Mouse (Mus musculus) cerebellum, postnatal 10 days (tissue): ENCODE measurements around the gene Gstt2.

ENCODE experiments used
- DNase-seq, 2 experiments: peaks; one replicate each; pipeline ENCODE4 v3.0.0; 2021; ENCODE audit warnings: mixed read lengths in 2 of 2

Gstt2 gene

GRCm38 (mm10) chr10:75837248-75837759, at the start of gene Gstt2:
Gstt2 (minus strand) TSS chr10:75837424.
- peak; percentile 95 to 97 for DNase-seq

- DNase-seq, result no peak
Measured at GRCm38 (mm10) chr10:75884742-75885141, 47.5 kb upstream of the Gstt2 start.

- DNase-seq, result peak; percentile 87
Measured at GRCm38 (mm10) chr10:75883232-75883552, 46.0 kb upstream of the Gstt2 start.

GRCm38 (mm10) chr10:75882433-75883231, 45.4 kb upstream of the Gstt2 start:
- no peak for DNase-seq

- DNase-seq, result no peak
Measured at GRCm38 (mm10) chr10:75881578-75882432, 44.6 kb upstream of the Gstt2 start.

- no peak for DNase-seq
Measured at GRCm38 (mm10) chr10:75880771-75881577, 43.8 kb upstream of the Gstt2 start.

DNA sequence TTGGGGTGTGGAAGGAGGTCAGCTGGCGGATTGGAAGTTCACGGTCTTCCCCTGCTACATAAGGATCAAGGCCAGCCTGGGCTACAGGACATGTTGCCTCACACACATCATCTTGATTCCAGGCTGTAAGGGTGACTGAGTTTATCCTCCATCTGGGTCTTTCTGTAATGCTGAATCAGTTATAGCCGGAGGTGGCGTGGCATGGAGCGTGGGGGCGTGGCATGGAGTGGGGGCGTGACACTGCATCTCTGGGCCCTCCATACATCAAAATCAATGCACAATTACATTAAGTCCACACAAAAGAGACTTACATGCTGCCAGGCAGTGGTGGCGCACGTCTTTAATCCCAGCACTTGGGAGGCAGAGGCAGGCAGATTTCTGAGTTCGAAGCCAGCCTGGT, 43.1 kb upstream of the Gstt2 start:
- no peak for DNase-seq

- no peak for DNase-seq
Measured at GRCm38 (mm10) chr10:75878836-75879235, 41.6 kb upstream of the Gstt2 start.

- DNase-seq, result peak; percentile 56 to 70
Measured at GRCm38 (mm10) chr10:75873543-75874170, 36.4 kb upstream of the Gstt2 start.

GRCm38 (mm10) chr10:75872915-75873542, 35.8 kb upstream of the Gstt2 start:
- peak; percentile 99 to 100 for DNase-seq

- DNase-seq, result no peak
Measured at GRCm38 (mm10) chr10:75872025-75872914, 35.0 kb upstream of the Gstt2 start.

DNA sequence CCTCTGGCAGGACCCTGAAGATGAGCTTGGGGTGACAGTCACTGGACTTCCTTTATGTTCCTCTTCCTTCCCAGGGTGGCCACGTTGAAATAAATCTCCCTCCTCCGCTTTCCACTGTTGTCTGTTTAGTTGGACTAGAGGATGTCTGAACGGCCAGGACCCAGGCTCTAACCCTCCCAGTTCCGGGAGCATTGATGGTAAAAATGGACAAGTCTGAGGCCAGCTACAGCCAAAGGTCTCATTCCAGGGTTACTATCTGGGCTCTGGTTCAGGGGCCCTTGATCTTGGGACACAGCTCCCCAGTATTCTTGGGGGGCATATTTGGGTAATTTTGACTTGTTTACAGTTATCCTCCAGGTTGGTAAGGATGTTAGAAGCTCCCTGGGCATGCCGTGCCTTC, 24.4 kb upstream of the Gstt2 start:
- no peak for DNase-seq

- peak; percentile 62 for DNase-seq
Measured at GRCm38 (mm10) chr10:75860746-75861145, 23.5 kb upstream of the Gstt2 start.

DNA sequence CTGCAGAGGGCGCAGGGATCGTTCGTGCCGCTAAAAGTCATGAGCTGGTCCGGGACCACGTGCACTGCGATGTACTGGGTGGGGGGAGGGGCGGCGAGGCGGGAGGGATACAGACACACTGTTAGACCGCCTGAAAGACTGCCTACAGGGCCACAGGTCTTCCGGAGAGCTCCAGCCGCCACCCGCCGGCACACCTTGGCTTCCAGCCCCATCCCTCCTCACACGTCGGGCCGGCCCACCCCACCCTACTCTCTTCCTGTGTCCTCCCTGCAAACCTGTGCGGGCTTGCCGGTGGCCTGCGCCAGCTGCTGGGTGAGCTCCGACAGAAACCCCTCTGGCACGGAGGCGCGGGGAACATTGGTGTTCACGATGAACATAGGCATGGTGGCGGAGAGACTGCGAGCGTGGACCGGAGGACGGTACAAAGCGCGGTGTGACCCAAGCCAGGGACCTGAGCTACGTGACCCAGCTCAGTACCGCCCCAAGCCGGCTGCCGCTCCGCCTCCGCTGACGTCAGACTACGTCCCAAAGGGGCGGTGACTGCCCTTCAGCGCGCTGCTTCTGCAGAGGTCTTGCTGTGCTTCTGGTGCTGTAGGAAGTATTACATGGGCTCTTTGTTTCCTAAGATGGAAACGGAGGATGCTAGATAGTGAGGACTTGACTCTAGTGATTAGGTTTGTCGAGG, 22.7 kb upstream of the Gstt2 start, which contains the start of gene Mif:
Gene Mif (minus strand): TSS at position 455 of the 685 bp plus-strand sequence.
- peak; percentile 93 to 94 for DNase-seq

DNA sequence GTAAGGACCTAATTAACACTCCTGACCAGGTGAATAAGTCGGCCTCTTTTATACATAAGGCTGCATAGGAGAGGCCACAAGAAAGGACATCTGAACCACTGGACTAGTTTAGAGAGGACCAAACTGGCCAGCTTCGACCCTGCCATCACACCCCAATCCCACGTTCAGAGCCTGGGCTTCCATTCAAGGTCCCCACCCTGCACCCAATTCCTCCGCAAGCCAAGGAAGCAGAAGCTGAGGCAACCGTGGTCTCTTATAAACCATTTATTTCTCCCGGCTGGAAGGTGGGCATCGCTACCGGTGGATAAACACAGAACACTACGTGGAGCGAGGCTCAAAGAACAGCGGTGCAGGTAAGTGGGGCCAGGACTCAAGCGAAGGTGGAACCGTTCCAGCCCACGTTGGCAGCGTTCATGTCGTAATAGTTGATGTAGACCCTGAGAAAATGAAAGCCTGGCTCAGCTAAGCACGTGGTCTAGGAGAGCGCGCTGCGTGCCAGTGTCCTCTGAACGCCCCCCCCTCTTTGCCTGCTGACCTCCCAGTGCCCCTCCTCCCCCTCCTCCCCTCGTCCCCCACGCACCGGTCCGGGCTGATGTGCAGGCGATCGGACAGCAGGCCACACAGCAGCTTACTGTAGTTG, 22.0 kb upstream of the Gstt2 start:
- peak; percentile 75 to 81 for DNase-seq

DNA sequence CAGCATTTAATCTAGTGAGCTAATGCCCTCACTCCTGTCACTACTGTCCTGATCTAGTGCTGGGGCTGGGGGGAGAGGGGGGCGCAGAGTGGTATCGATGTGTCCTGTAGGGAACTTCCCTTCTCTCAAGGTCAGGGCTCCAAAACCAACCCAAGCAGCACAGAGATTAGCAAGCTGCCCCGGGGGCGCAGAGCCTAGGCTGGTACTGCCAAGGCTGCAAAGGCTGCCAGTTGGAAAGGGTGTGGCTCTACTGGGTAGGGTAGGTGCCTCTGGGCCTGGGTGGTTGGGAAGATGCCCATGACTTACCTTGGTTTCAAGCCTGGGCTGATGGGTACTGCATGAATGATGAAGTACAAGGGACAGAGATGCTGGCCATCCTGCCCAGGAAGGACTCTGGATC, 20.4 kb upstream of the Gstt2 start:
- DNase-seq, result peak in 1 of 2 experiments; percentile 30

GRCm38 (mm10) chr10:75856976-75857375, 19.8 kb upstream of the Gstt2 start:
- no peak for DNase-seq

- DNase-seq, result no peak
Measured at GRCm38 (mm10) chr10:75856155-75856907, 19.1 kb upstream of the Gstt2 start.
